Mouse (Mus musculus) ovary, postnatal 14 days (tissue): Measurements from ENCODE around the gene Tbc1d4.

Experiments used
- DNase-seq: peaks from one replicate; pipeline ENCODE4 v3.0.0; 2022; ENCODE audit warnings: low spot score

The Tbc1d4 gene

DNA sequence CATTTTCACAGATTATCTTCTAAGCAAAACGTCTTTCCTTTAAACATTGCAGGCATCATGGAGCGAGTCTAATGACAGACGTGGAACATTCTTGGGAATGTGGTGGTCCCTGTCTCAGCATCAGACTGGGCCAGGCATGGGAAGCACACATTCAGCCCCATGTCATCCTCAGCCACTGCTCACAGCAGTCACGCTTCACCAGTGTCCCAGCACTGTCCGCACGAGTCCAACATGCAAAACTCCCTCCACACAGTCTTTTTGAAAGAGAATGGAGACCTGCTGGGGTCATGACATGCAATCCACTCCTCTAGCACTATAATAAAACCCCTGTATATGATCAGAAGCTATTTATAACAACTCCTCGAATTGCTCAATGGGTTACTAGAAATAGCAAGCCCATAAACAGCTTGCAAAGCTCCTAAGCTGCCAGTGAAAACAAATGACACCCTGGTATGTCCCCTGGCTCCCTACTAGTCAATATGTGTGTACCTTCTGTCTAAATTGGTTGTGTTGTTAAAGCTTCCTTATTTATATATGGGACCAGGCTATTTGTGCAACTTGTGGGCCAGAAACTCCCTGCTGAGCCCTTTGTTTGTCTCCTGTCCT, 76.8 kb downstream of the Tbc1d4 start:
- no peak for DNase-seq

DNA sequence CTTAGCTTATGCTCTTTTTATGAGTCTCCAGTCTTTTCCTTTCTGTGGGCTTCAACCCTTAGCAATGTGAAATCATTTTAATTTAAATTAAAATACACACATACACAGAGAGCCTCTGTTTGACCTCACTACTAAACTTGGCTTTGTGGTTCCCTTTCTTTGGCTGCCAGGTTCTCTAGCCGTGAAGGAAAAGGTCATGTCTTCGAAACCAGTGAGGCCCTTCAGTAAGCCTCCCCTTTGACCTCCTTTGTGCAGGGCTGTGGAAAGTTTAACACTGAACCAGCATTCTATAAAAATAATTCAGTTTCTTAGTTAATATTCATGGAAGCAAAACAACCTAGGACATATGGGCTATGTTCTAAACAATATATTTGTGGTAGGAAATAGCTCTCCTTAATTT, 78.5 kb downstream of the Tbc1d4 start:
- DNase-seq = no peak

DNA sequence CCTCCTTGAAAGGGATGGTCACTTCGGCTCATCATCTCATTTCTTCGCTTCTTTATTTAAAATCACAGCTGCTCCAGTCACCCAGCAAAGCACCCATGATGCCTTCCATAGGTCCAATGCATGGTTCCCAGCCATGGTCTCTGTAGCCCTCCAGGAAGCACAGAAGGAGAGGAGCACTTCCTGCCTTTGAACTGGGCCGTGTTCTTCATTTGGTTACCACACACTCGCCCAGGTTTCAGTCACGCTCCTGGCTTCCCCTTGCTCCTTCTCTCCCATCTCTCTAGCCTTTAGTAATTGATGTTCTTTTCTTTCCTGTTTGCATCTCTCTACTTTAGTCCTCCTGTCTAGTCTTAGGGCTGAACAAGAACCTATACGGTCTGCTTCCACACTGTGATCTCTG, 79.8 kb downstream of the Tbc1d4 start:
- no peak for DNase-seq

DNA sequence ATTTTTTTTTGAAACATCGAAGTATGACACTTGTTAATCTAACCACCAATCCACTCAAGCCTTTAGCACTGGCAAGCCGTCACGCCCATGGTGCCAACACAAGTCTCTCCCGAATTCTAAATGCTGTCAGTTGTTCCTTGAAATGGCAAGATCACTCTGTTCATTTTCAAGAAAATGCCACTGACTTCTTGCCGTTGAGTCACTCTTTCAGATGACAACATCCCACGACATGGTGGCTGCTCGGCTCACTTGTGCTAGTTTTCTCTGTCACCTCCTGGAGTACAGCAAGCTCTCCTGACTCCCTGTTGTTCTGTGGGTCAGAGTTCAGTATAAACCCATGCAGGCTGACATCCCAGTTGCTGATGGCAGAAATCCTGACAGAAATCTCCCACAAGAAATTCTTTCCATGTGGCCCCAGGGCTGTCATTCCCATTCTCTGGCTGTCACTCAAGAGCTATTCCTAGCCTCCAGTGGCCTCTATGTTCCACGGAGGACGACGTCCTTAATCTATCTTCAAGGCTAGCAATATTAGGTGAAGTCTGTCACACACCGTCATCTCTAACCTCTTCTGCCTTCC, 81.5 kb downstream of the Tbc1d4 start:
- DNase-seq = no peak

DNA sequence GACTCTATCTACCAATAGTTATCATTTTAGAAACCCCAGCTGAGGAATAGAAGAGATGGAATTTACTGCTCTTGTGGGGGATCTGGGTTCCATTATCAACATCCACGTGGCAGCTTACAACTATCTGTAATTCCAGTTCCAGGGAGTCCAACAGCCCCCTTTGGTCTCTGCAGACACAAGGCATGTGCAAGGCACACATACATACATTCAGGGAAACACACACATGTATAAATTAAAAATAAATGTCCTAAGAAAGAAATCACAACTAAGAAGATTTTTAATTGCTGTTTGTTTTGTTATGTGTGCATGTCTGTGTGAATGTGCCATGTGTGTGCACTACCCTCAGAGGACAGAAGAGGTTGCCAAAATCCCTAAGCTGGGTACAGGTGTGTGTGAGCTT, 82.5 kb downstream of the Tbc1d4 start:
- DNase-seq = no peak

DNA sequence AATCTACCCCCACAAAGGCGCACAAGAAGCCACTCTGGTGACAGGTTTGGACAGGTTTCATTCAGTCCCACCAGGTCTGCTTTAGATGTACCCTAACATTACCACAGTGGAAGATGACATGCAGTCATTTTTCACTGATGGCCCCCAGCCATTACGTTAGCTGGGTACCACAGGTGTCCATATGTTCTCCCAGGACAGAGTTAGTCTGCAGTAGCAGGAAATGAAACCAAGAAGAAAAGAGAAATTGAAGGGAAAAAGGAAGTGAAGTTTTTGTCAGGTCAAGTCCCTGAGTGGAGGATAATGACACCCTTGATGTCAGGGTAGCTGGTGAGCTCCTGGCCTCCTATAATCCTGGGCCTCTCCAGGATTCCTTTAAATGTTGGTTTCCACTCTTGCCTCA, 89.0 kb downstream of the Tbc1d4 start:
- DNase-seq = no peak

DNA sequence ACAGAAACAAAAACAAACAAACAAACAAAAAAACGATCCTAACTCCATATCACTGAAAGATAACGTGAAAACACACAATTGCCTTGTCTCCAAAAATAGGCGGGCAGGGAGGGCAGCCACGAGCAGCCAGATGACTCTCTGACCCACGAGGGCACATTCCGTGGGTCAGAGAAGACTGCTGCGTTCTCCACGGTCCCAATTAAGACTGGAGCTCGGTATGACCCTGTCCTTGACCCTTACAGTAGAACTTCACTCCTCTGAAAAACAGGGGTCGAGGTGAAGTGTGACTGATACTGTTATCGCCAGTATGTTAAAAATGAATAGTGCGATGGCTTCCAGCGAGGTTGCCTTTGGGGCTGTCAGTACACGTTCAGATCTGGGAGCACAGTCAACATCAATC, 90.7 kb downstream of the Tbc1d4 start:
- no peak for DNase-seq

DNA sequence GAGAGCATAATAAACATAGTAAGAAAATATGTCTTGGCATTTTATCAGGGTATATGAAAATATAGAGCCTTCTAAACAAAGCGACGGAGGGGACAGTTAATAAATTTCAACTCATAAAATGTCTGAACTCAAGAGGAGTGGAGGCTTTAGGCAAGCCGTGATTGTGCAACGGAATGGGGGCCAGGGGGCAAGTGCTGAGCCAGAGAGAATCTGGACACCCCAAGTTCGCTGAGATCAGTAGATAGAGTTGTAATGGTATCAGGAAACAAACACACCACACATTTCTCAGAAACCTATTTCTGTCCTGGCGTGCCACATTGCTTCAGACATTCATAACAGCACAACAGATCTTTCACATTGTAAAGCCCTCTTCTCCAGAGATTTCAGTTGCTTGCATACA, 91.2 kb downstream of the Tbc1d4 start:
- DNase-seq = no peak

DNA sequence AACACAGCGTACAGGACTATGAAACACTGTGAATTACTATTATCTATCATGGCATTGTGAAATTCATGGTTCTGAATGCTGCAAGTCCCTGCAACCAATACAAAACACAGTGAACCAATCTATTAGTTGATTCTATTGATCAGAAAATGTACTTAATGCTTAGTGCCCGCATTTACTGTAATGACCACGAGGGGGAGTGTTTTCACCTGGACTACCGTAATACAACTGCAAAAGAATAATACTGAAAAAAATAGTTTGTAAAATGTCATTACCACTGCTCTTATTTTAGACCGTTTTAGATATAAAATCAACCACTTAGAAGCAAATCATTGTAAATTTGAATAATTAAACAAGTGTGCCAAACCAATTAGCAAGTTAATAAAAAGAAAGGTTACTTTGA, 91.7 kb downstream of the Tbc1d4 start:
- no peak for DNase-seq

DNA sequence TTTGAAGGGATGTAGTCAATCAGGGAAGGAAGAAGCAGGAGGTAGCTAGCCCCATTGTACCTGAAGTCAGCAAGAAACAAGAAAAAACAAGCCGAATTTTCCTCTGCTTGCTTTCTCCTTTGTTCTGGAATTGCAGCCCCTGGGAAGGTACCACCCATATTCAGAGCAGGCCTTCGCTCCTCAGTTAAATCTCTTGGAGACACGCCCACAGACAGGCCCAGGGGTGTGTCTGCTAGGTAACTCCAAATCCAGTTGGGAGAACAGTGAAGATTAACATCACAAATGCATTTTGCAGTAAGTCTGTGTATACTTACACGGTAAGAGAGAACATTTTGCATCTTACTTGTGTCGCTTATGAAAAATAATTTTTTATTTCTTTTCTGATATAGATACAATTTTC, 92.1 kb downstream of the Tbc1d4 start:
- no peak for DNase-seq

DNA sequence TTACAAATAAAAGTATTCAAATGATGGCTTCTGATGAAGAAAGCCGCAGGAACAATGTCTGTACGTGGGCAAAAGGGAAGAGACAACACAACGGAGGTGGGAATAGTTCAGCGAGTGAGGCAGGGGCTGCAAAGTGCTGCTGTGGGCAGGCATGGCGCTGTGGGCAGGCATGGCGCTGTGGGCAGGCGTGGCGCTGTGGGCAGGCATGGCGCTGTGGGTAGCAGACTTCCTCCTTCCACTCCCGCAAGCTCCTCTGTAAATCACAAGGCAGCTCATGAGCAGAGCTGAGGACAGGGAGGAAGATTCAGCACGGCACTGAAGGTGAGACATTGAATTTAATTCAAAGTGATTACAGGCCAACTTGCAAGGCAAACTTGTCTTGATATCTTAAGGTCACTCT, 93.0 kb downstream of the Tbc1d4 start:
- no peak for DNase-seq

DNA sequence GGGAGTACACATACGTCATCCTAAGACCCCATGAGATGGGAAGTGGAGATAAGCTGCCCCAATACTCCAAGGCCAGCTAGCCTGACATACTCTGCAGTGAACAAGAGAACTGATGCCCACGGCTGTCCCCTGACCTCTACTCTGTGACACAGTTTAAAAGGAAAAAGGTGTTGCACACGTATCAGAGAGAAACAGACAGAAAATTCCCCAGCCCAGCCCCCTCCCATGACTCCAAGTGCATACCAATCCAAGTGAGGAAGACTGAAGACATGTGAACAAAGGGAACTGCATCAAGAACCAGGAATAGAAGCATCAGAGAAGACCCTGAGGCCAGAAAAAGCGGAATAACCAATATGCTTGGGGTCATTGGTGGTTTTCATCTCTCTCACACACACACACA, 93.7 kb downstream of the Tbc1d4 start:
- DNase-seq = no peak

DNA sequence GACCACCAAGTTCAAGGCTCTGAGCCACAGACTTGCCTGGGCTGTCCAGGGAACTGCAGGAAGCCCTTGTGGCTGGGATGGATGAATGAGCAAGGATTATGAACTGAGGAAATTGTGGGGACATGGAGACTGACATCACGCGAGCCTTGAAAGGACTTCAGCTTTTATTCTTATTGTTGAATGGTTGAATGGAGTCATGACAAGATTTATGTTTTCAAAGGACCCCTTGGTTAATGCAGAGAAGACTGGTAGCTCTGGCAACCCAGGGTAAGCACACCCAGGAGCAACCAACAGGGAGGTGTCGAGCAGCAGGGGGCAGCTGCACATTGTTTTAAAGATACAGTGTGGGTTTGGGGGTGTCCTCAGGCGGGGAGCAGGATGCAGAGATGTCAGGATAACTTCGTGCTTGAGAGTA, 94.4 kb downstream of the Tbc1d4 start:
- DNase-seq = no peak

DNA sequence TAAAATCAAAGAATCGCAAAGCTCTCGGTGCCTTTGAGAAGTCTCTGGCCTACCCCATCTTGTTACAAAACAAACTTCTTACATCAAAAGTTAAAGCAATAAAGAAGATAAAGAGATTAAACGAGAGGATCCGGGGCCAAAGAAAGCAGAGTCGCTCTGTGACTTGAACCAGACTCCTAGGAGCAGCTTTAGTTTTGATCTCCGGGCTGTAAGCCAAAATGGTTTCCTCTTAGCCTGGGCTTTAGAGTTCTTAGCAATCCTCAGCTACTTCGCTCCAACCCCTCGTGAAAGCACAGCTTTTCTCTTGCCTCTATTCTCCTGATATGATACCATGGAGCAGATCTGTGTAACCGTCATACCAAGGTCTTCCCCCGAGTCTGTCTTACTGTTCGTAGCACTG, 95.8 kb downstream of the Tbc1d4 start:
- no peak for DNase-seq

DNA sequence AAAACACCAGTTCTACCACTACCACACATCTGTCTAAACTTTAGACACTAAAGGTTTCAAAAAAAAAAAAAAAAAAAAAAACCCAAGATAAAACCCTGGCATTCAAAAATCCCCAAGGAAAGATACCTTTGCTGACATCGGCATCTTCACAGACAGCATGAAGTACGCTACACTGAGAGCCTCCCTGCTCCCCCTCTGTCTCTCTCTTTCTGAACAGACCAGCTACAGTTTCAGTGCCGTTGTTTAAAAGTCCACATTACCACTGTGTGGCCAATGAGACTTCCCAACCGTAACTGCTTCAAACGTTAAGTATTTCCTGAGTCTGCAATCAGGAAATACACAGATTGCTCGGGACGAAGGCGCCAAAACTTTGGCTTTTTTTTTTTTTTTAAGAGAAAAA, 97.6 kb downstream of the Tbc1d4 start:
- no peak for DNase-seq

DNA sequence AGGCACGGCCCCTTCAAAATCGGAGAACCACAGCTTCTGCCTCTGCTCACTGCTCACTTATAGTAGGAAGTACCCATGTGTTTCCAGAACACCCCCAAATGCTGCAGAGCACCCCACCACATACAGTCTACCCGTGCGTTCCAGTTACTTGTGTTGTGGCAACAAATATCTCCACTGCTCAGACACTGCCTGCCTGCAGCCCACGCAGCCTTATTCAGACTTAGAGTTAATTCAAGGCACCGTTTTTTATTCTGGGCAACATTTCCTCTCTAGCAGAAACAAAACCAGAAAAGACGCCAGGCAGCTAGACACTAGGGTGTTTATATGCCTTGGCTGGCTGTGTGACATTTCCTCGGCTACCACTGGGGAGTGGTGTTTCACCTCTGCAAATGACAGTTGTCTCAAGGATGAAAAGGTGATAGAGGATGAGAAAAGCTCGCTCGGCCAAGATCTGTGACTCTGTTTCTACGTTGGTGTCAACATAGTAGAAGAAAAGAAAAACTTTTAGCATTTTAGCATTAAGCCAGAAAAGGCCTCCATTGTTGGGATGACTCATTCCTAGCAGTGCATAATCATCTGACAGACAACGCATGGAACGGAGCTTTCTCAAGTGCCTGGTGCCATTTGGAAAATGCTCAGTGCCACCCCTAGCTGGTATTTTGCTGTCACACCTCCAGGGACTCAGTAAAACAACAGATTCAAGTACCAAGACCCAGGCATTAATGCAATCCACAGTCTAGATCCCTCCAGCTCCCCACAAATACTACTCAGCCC, 98.3 kb downstream of the Tbc1d4 start:
- DNase-seq = no peak

DNA sequence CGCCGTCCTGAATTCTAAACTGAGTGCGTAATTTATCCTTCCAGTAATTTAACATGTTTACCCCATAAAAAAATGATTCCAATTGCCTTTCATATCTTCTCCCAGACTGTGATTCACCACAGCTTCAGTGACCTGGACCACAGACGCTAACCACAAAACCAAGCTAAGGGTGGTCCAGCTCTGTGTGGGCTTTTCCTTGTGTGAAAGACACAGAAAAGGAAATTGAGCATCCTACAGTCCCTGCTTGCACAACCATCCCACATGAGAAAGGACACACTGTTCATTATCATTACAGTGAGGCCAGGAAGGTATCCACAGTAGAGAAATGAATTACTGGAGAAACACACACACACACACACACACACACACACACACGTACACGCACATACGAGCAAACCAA, 99.2 kb downstream of the Tbc1d4 start:
- no peak for DNase-seq

DNA sequence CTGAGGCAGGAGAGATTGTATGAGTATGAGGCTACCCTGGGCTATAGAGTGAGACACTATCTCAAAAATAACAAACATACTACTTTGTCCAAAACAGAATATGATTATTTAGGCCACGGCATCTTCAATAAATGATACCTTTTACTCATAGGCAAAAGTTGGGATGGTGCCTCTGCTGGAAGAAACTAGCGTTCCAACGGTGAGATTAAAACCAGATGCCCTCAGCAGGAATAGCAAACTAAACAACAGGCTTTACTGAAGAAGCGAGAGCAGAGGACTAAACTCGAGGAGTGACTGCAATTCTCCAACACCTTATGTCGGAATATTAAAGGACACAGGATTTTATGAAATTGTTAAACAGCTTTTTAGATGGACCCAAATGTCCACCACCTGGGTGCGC, 101.0 kb downstream of the Tbc1d4 start:
- DNase-seq = no peak

DNA sequence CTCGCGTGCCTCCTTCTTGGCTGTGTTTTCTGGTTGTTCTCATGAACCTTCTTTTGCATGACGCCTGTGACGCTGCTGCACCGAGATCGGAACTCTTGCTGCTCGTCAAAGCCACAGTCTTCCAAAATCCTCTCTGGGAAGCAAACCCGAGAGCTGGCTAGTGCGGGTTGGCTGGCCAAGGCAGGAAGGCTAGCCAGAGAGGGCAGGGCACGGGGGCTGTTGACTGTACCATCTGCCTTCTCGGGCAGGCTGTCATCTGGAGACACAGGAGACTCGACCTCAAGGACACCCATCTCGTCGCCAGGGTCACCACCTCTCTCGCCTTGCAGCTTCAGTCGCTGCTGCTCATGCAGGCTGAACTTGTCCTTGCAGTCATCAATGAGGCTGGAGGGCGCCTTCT, 101.8 kb downstream of the Tbc1d4 start:
- no peak for DNase-seq

DNA sequence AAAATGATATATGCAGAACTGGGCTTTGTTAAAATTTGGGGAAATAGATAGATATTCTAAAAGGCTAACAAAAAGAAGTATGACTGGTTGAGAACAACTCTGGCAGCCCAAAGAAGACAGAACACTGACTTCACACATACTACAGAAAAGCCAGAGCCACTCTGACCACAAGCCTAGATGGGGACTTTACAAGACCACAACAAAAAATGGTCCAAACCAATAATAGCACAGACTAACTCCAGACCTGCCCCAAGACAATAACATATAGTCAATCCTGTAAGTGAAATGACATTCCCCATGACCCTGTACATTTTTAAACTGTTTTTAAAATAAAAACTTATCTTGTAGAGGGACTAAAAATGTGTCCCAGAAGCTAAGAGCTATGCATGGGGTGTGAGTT, 103.2 kb downstream of the Tbc1d4 start:
- no peak for DNase-seq

DNA sequence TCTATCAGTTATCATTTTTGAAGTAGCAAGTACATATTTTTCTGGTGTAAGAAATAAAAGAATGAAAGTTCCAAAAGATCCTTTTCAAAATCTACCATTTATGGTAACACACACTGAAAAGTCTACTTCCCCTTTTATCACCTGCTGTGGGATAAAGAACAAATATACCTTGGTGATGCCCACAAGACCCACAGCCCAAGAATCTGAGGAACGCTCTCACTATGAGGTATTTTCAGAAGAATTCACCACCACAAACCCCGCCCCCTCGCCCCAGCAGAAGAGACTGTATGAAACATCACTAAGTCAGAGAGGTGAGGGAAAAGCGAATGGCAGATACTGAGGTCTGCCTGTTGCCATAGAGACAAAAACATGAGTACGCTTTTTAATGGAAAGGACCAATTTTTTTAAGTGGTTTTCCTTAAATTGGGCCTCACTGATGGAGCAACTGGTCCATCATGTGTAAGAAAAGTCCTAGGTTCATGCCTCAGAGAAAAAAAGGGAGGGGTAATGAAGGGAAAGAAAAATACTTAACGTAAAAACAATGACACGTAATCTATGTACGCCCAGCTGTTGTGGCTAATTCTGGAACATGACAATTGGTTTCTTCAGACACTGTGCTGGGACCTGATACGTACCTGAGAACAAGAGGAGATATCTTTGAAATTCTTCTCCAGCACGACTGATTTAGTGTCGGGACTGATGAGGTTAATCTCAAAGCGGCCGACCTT, 104.4 kb downstream of the Tbc1d4 start:
- DNase-seq = no peak

DNA sequence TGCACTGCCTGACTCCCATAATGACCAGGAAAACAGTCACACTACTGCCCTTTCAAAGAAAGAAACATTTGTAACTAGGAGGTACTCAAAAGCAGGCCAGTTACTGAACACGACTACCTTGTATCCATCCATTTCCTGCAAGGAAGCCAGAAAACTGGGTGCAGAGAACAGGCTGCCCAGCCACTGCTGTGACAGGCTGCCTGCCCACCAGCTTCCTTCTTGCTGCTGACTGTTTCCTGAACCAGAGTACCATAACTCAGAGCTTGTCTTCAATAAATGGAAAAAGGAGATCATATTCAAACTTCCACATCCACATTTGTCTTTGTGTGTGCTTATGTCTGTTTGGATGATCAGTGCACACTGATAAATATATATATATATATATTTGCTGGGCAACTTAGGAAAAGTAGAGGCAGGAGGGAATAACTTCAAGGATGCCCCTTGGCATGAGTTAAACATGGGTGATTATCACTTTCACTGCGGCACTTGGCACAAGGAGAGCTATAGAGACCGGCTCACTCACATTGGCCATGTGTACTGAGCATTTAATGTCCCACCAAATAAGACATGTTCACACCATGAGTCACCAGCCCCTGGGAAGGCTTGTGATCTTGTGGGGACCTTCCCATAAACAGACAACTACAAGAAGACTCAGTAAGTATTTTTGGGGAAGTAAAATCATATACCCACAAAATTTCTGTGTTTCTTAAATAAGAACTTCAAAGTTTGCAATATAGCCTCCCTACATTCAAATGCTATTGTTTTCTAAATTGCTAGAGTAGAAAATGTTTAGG, 105.6 kb downstream of the Tbc1d4 start:
- no peak for DNase-seq
